Mouse (Mus musculus): ENCODE measurements around the gene Slc2a8. TPM values are rescaled to one million over a fixed set of nuclear protein-coding genes. Genes with fewer than 3 reads are reported as not detected.
"Not testable (repeated sequence)": the region's sequence is repeated elsewhere in the genome, so short reads cannot be mapped to it uniquely, and the experiment has no call there.

Gene Slc2a8
- 12.1 and 14.0 TPM in 2 replicates for polyA plus RNA-seq (2014; fragmentation: Nextera tagmentation; extraction: Ambion mirVana)

DNA sequence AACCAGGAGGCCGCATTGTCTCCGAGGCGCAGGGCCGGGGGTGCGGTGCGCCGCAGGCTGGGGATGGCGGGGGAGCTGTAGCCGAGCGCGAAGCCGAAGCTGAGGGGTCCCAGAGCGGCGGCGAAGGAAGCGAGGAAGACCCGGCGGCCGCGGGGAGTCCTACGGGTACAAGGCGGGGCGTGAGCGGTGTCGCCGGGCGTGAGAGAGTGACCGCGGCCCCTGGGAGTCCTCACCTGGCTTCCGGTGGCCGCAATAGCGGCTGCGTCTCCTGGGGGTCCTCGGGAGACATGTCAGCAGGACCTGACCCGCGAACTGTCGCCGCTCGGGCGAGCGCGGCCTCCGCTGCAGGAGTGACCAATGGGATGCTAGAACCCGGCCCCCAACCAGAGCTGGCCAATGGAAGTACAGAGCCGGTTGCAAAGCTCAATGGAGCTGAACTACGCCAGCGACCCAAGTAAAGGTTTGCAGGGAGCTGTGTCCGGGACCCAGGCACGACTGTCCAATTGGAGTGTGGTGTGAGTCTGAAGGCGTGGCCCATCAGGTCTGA is at the start of gene Slc2a8:
Gene Slc2a8, minus strand, starts transcription at position 359 of the 547 bp plus-strand sequence.
- Histone ChIP-seq H3K4me3 (ENCODE audit: low read depth, low read length) (peak within 1 kb of the TSS; percentile 71), H3K4me1 (ENCODE audit: control insufficient read depth, insufficient read depth, low read length) (peaks cover 4% of the 10 kb centered on the region; the same call in 1 of the 2 replicates), H3K36me3 (ENCODE audit: control insufficient read depth, insufficient read depth, low read length) (no peaks in the 10 kb centered on the region), H3K27me3 (ENCODE audit: control insufficient read depth, insufficient read depth, low read length) (no peaks in the 10 kb centered on the region), H3K9me3 (ENCODE audit: control insufficient read depth, low read depth, low read length) (no peaks in the 10 kb centered on the region), H3K9ac (replicated peaks; ENCODE audit: low read depth, low read length) (peak within 1 kb of the TSS; percentile 62), H3K4me2 (replicated peaks; ENCODE audit: low read depth, low read length) (peak within 1 kb of the TSS; percentile 97), H3K27ac (ENCODE audit: low read length) (no peak within 1 kb of the TSS)
- under 1% methylated on average over 49 of the region's 50 CpGs for WGBS
- peak; percentile 99 for ATAC-seq (ENCODE audit: insufficient number of reproducible peaks, insufficient read depth, low FRiP score, low read depth)

DNA sequence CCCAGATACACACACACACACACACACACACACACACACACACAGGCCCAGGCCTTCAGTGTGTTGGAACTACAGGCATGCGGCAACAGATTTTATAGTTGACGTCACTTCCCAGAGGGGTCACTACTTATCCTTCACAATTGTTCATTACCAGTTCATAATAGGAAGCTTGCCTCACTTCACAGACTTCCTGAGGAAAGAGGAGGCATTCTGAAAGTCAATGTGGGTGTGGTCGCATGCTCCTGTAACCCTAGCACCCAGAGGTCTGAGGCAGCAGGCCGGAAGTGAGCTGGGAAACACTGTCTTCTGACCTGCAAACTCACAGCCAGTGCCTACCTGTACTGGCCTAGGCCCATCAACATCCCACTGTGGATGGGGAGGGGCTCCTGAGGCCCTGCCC is 43.2 kb upstream of the Slc2a8 start:
- 63% methylated on average over 4 of the region's 4 CpGs for WGBS
- no peak overlapping the region for H3K9ac ChIP-seq (replicated peaks; ENCODE audit: low read depth, low read length)
- H3K27ac ChIP-seq (ENCODE audit: low read length) = no peak overlapping the region
- ATAC-seq (ENCODE audit: insufficient number of reproducible peaks, insufficient read depth, low FRiP score, low read depth) = peak; percentile 56; the same call in 1 of the 2 replicates
- no peaks in the 10 kb centered on the region for H3K4me1 ChIP-seq (ENCODE audit: control insufficient read depth, insufficient read depth, low read length)
- H3K36me3 ChIP-seq (ENCODE audit: control insufficient read depth, insufficient read depth, low read length) = no peaks in the 10 kb centered on the region
- H3K27me3 ChIP-seq (ENCODE audit: control insufficient read depth, insufficient read depth, low read length) = no peaks in the 10 kb centered on the region
- no peaks in the 10 kb centered on the region for H3K9me3 ChIP-seq (ENCODE audit: control insufficient read depth, low read depth, low read length)
- H3K4me3 ChIP-seq (ENCODE audit: low read depth, low read length) = no peak overlapping the region
- no peak overlapping the region for H3K4me2 ChIP-seq (replicated peaks; ENCODE audit: low read depth, low read length)

DNA sequence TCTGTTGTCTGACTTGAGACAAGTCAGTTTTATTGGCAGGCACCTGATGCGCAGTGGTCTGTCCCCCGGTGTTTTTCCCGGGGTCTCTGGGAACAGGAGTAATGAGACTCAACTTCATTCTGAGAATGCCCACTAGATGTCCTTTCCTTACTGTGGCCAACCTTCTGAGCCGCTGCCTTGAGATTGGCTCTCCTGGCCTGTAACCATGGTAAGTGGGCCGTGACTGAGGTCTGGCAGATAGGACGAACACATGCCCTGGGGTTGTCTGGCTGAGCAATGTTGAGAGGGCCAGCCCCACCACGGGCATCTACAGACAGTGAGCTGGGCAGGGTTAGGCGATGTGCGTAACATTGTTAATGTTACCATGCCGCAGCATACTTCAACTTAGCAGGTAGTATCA is 42.7 kb upstream of the Slc2a8 start:
- no peaks in the 10 kb centered on the region for H3K27me3 ChIP-seq (ENCODE audit: control insufficient read depth, insufficient read depth, low read length)
- no peaks in the 10 kb centered on the region for H3K36me3 ChIP-seq (ENCODE audit: control insufficient read depth, insufficient read depth, low read length)
- ATAC-seq (ENCODE audit: insufficient number of reproducible peaks, insufficient read depth, low FRiP score, low read depth) = no peak
- H3K9ac ChIP-seq (replicated peaks; ENCODE audit: low read depth, low read length) = no peak overlapping the region
- H3K4me3 ChIP-seq (ENCODE audit: low read depth, low read length) = no peak overlapping the region
- no peaks in the 10 kb centered on the region for H3K4me1 ChIP-seq (ENCODE audit: control insufficient read depth, insufficient read depth, low read length)
- no peaks in the 10 kb centered on the region for H3K9me3 ChIP-seq (ENCODE audit: control insufficient read depth, low read depth, low read length)
- H3K27ac ChIP-seq (ENCODE audit: low read length) = no peak overlapping the region
- 74% methylated on average over 10 of the region's 10 CpGs for WGBS
- no peak overlapping the region for H3K4me2 ChIP-seq (replicated peaks; ENCODE audit: low read depth, low read length)

GRCm38 (mm10) chr2:33022846-33023245 is 41.0 kb upstream of the Slc2a8 start:
- Histone ChIP-seq H3K4me3 (ENCODE audit: low read depth, low read length) (no peak overlapping the region), H3K27ac (ENCODE audit: low read length) (no peak overlapping the region), H3K36me3 (ENCODE audit: control insufficient read depth, insufficient read depth, low read length) (no peaks in the 10 kb centered on the region), H3K9me3 (ENCODE audit: control insufficient read depth, low read depth, low read length) (no peaks in the 10 kb centered on the region), H3K4me1 (ENCODE audit: control insufficient read depth, insufficient read depth, low read length) (no peaks in the 10 kb centered on the region), H3K4me2 (replicated peaks; ENCODE audit: low read depth, low read length) (no peak overlapping the region), H3K9ac (replicated peaks; ENCODE audit: low read depth, low read length) (no peak overlapping the region), H3K27me3 (ENCODE audit: control insufficient read depth, insufficient read depth, low read length) (no peaks in the 10 kb centered on the region)
- no peak for ATAC-seq (ENCODE audit: insufficient number of reproducible peaks, insufficient read depth, low FRiP score, low read depth)
- 80% methylated on average over 6 of the region's 6 CpGs for WGBS

DNA sequence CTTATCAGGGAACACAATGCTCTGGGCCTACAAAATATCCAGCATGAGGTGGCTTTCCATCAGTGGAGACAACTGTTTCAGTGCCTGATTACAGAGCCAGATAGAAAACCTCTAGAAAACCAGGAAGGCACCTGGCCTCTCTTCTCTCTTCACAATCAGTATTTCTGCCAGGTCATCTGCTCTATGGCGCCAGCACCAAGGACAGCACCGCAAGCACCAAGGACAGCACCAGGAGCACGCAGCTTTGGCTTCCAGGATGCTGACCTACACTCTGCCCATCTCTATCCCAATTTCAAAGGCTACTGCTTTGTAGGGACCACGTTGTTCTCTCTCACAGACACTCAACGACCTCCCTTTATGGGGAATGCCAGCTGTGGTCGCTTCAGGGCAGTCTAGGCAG is 36.1 kb upstream of the Slc2a8 start:
- Histone ChIP-seq H3K9ac (replicated peaks; ENCODE audit: low read depth, low read length) (no peak overlapping the region), H3K9me3 (ENCODE audit: control insufficient read depth, low read depth, low read length) (no peaks in the 10 kb centered on the region), H3K4me1 (ENCODE audit: control insufficient read depth, insufficient read depth, low read length) (no peaks in the 10 kb centered on the region), H3K4me2 (replicated peaks; ENCODE audit: low read depth, low read length) (no peak overlapping the region), H3K27me3 (ENCODE audit: control insufficient read depth, insufficient read depth, low read length) (no peaks in the 10 kb centered on the region), H3K4me3 (ENCODE audit: low read depth, low read length) (no peak overlapping the region), H3K36me3 (ENCODE audit: control insufficient read depth, insufficient read depth, low read length) (no peaks in the 10 kb centered on the region), H3K27ac (ENCODE audit: low read length) (no peak overlapping the region)
- ATAC-seq (ENCODE audit: insufficient number of reproducible peaks, insufficient read depth, low FRiP score, low read depth) = no peak
- WGBS = 4% methylated on average over 6 of the region's 6 CpGs

DNA sequence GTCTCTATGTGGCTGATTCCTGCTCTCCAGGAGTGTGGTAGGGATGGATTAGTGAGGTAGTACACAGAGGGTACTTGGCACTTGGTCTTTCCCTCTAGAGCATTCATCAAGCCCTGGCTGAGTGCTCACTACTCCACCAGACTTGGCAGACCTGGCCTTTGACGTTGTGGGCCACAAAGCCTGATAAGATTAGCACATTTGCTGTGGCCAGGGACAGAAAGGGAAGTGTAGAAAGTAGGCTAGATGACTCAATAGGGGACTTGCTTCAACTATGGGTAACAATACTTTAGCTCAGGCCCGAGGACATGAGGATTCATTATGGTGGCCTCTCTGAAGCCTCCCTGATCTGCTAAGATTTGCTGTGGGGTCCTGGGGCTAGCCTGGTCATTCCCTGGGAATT is 35.3 kb upstream of the Slc2a8 start:
- no peak overlapping the region for H3K4me3 ChIP-seq (ENCODE audit: low read depth, low read length)
- no peak for ATAC-seq (ENCODE audit: insufficient number of reproducible peaks, insufficient read depth, low FRiP score, low read depth)
- no peak overlapping the region for H3K4me2 ChIP-seq (replicated peaks; ENCODE audit: low read depth, low read length)
- H3K36me3 ChIP-seq (ENCODE audit: control insufficient read depth, insufficient read depth, low read length) = no peaks in the 10 kb centered on the region
- H3K27ac ChIP-seq (ENCODE audit: low read length) = no peak overlapping the region
- WGBS = 81% methylated on average over 2 of the region's 2 CpGs
- no peaks in the 10 kb centered on the region for H3K27me3 ChIP-seq (ENCODE audit: control insufficient read depth, insufficient read depth, low read length)
- no peak overlapping the region for H3K9ac ChIP-seq (replicated peaks; ENCODE audit: low read depth, low read length)
- no peaks in the 10 kb centered on the region for H3K9me3 ChIP-seq (ENCODE audit: control insufficient read depth, low read depth, low read length)
- no peaks in the 10 kb centered on the region for H3K4me1 ChIP-seq (ENCODE audit: control insufficient read depth, insufficient read depth, low read length)

GRCm38 (mm10) chr2:33014877-33015276 is 33.0 kb upstream of the Slc2a8 start:
- no peak overlapping the region for H3K27ac ChIP-seq (ENCODE audit: low read length)

DNA sequence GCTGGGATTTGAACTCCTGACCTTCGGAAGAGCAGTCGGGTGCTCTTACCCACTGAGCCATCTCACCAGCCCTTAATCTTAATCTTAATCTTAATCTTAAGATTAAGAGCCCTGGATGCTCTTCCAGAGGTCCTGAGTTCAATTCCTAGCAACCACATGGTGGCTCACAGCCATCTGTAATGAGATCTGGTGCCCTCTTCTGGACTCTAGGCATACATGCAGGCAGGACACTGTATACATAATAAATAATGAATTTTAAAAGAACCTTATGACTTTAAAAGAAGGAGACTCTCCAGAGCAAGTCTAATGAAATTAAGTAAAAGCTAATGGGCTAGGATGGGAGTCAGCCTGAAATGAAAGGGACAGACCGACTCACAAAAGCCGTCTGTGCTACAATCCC is 27.2 kb upstream of the Slc2a8 start:
- WGBS = 90% methylated on average over 4 of the region's 4 CpGs
- not testable (repeated sequence) for ATAC-seq (ENCODE audit: insufficient number of reproducible peaks, insufficient read depth, low FRiP score, low read depth)

More at GRCm38 (mm10) chr2:33014877-33015276, 33.0 kb upstream of the Slc2a8 start:
- WGBS = 85% methylated on average over 5 of the region's 5 CpGs
- ATAC-seq (ENCODE audit: insufficient number of reproducible peaks, insufficient read depth, low FRiP score, low read depth) = no peak
- Histone ChIP-seq H3K4me2 (replicated peaks; ENCODE audit: low read depth, low read length) (no peak overlapping the region), H3K4me3 (ENCODE audit: low read depth, low read length) (no peak overlapping the region), H3K4me1 (ENCODE audit: control insufficient read depth, insufficient read depth, low read length) (no peaks in the 10 kb centered on the region), H3K36me3 (ENCODE audit: control insufficient read depth, insufficient read depth, low read length) (no peaks in the 10 kb centered on the region), H3K27me3 (ENCODE audit: control insufficient read depth, insufficient read depth, low read length) (no peaks in the 10 kb centered on the region), H3K9ac (replicated peaks; ENCODE audit: low read depth, low read length) (no peak overlapping the region), H3K9me3 (ENCODE audit: control insufficient read depth, low read depth, low read length) (no peaks in the 10 kb centered on the region)

GRCm38 (mm10) chr2:33005041-33005440 is 23.2 kb upstream of the Slc2a8 start:
- no peak overlapping the region for H3K27ac ChIP-seq (ENCODE audit: low read length)
- no peak overlapping the region for H3K9ac ChIP-seq (replicated peaks; ENCODE audit: low read depth, low read length)
- 0 out of 2 replicates have a peak, but pooled peaks cover 5% of the 10 kb centered on the region for H3K36me3 ChIP-seq (ENCODE audit: control insufficient read depth, insufficient read depth, low read length)
- 76% methylated on average over 5 of the region's 5 CpGs for WGBS
- H3K4me3 ChIP-seq (ENCODE audit: low read depth, low read length) = no peak overlapping the region
- H3K9me3 ChIP-seq (ENCODE audit: control insufficient read depth, low read depth, low read length) = no peaks in the 10 kb centered on the region
- no peaks in the 10 kb centered on the region for H3K27me3 ChIP-seq (ENCODE audit: control insufficient read depth, insufficient read depth, low read length)
- no peak for ATAC-seq (ENCODE audit: insufficient number of reproducible peaks, insufficient read depth, low FRiP score, low read depth)
- no peaks in the 10 kb centered on the region for H3K4me1 ChIP-seq (ENCODE audit: control insufficient read depth, insufficient read depth, low read length)
- no peak overlapping the region for H3K4me2 ChIP-seq (replicated peaks; ENCODE audit: low read depth, low read length)

More for the DNA sequence above, 27.2 kb upstream of the Slc2a8 start:
- H3K36me3 ChIP-seq (ENCODE audit: control insufficient read depth, insufficient read depth, low read length); H3K4me2 ChIP-seq (replicated peaks; ENCODE audit: low read depth, low read length); H3K9me3 ChIP-seq (ENCODE audit: control insufficient read depth, low read depth, low read length); H3K4me3 ChIP-seq (ENCODE audit: low read depth, low read length); H3K4me1 ChIP-seq (ENCODE audit: control insufficient read depth, insufficient read depth, low read length); H3K27me3 ChIP-seq (ENCODE audit: control insufficient read depth, insufficient read depth, low read length); H3K9ac ChIP-seq (replicated peaks; ENCODE audit: low read depth, low read length); H3K27ac ChIP-seq (ENCODE audit: low read length): not testable (repeated sequence)
